Mouse (Mus musculus) urinary bladder, adult 2 months (tissue): Measurements from ENCODE around the gene Npw. TPM values are rescaled to one million over a fixed set of nuclear protein-coding genes. Genes with fewer than 3 reads are reported as not detected.
"Not testable (repeated sequence)": the region's sequence is repeated elsewhere in the genome, so short reads cannot be mapped to it uniquely, and the experiment has no call there.

Experiments
- DNase-seq: peaks from one replicate; pipeline ENCODE4 v3.0.0; 2022; ENCODE audit warnings: low spot score
- polyA plus RNA-seq: library from polyadenylated mRNA; depleted of rRNA; stranded (reverse); fragments of >200 nt; gene quantifications from 2 replicates; pipeline ENCODE4 v1.2.3, GENCODE M21; 2012

Gene Npw
- polyA plus RNA-seq, 1 experiment = 0.80 TPM

- no peak for DNase-seq
These were observed 13.1 kb upstream of the Npw start for GRCm38 (mm10) chr17:24671346-24671745.

- no peak for DNase-seq
These were observed 12.1 kb upstream of the Npw start for GRCm38 (mm10) chr17:24670246-24670844.

GRCm38 (mm10) chr17:24669545-24670245 is 11.4 kb upstream of the Npw start, which contains the start of gene Zfp598:
Zfp598 (plus strand) TSS chr17:24669687.
- peak; percentile 90 for DNase-seq

- not testable (repeated sequence) for DNase-seq
These were observed 10.9 kb upstream of the Npw start for GRCm38 (mm10) chr17:24669214-24669544.

- DNase-seq = peak; percentile 30
These were observed 9.2 kb upstream of the Npw start for GRCm38 (mm10) chr17:24667416-24667815.

DNA sequence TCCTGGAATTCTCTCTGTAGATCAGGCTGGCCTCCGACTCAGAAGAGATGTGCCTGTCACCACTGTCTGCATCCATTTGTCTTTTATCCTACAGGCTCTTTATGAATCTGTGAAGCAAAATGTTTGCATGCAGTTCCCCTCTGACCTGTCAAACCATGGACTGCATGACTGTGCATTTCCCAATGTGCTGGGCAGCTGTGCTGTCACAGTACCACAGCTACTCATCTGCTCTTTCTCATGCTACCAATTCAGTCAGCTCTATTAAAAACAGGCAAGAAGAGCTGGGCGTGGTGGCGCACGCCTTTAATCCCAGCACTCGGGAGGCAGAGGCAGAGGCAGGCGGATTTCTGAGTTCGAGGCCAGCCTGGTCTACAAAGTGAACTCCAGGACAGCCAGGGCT is 8.8 kb upstream of the Npw start:
- not testable (repeated sequence) for DNase-seq

GRCm38 (mm10) chr17:24654969-24655368 is 3.3 kb downstream of the Npw start:
- no peak for DNase-seq

DNA sequence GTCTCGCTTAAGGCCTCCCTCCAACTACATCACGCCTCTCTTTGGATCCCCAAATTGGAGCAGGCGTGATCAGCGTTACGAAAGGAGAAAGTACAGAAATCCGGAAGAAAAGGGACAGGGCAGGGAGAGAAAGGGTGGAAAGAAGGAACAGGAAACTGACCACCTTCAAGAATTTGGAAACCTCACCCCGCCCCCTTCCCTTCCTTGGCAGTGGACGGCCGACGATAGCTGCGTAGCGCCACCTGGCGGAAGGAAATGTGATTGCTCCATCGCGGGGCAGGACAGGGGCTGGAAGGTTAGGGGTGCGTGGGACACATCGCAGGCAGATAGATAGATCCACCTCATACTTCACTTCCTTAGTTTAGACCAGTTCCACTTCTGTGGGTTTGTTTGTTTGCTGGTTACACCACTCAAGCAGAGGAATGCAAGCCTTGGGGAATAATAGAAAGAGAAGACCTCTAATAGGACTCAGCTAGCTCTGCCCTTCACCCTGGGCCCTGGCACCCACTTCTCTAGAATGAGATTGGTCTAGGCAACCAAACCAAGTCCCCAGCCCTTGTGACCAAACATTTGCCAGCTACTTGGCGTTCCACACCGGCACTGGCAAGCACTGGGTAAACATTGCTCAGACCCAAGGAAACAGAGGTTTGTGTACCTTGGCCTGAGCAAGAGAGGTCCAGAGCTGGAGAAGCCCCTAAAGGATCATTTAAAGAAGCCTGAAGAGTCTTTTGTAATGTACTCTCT is 4.1 kb downstream of the Npw start:
- no peak for DNase-seq

GRCm38 (mm10) chr17:24651835-24652234 is 6.4 kb downstream of the Npw start:
- no peak for DNase-seq

- no peak for DNase-seq
These were observed 7.5 kb downstream of the Npw start for GRCm38 (mm10) chr17:24650766-24651165.

DNA sequence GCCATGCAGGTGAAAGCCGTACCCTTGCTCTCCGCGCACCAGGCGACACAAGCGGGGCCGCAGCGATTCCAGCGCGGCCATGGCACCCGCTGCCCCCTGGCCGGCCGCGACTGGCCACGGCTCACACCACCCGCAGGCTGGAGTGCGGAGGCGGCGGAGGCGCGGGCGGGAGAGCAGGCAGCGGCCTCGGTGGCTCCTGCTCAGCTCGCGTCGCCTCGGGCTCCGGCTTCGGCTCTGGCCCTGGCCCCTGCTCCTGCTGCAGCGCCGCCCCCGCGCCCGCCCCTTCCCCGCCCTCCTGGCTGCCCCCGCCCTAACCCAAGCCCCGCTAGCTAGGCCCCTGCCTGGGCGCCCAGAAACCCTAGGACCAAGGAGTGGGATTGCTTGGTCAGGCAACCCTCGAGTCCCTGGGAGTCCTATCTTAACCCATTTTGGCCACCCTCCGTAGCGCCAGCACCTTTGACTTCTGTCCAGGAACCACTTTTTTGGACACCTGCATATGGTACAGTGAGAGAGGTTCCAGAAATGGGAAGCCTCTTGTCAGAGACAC is 8.1 kb downstream of the Npw start, which contains the start of gene Slc9a3r2:
TSS of gene Slc9a3r2 (minus strand) at position 258 of the 547 bp plus-strand sequence.
- peak; percentile 57 for DNase-seq

- no peak for DNase-seq
These were observed 8.6 kb downstream of the Npw start for GRCm38 (mm10) chr17:24649581-24650069.

- no peak for DNase-seq
These were observed 9.4 kb downstream of the Npw start for GRCm38 (mm10) chr17:24648731-24649377.

DNA sequence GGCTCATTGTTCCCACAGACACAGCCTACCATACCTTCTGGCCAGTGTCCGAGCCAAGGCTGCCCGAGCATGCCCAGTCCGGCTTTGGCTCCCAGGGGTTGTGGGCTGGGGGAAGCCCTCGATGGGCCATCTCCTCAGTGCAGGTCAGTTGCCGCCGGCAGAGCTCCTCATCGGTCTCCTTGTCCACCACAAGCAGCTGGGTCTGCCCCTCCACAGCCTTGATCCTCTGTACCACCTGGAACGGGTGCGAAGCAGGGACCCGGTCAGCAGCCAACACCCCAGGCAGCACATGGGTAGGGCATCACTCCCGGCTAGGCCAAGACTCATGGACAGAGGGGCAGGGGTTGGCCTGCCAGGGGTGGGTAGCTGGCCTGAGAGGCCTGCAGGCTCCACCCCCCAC is 10.8 kb downstream of the Npw start:
- no peak for DNase-seq

GRCm38 (mm10) chr17:24646381-24646780 is 11.9 kb downstream of the Npw start:
- DNase-seq = no peak

- DNase-seq = no peak
These were observed 12.3 kb downstream of the Npw start for GRCm38 (mm10) chr17:24645916-24646315.

DNA sequence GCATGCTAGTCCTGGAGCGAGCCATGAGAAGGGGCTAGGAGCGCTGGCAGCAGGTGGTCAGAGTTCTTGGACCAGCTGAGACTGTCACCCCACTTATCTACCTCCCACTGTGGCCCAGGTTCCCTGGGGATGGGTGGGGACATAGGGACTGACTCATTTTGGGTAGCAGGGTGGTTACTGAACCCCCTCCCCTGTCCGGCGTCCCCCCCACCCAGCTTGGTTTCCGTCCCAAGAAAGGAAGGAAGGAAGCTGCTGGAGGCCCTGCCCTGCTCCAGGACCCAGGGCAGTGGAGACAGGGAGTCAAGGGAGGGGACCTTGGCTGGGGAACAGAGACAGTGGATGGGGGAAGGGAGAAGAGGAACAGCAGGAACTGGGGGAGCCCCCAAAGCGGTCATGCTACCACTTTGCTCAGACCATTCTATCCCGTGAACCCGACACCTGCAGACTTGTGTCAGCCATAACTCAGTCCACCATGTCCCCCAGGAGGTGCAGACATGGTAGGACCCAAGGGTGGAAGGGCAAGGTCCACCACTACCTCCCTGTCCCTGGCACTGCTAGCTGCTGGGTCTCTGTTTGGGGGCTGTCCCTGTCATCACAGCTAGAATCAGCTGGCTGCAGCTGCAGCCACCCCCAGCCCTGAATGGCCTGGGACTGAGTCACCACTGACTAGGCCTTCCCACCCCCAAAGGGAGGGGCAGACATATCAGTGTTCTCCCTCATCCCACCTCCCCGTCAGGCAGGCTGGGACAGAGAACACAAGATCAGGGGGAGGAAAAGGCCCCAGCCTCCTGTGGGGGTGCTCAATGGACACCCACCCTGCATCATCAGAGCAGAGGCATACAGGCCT is 13.2 kb downstream of the Npw start:
- DNase-seq = no peak

- no peak for DNase-seq
These were observed 14.1 kb downstream of the Npw start for GRCm38 (mm10) chr17:24644030-24644715.

GRCm38 (mm10) chr17:24642791-24643343 is 15.4 kb downstream of the Npw start:
- DNase-seq = no peak

- DNase-seq = no peak
These were observed 16.3 kb downstream of the Npw start for GRCm38 (mm10) chr17:24641944-24642343.
